Mouse (Mus musculus) retina, postnatal 1 day (tissue): ENCODE results near the gene Klc1.

ENCODE experiments used
- DNase-seq: peaks from one replicate; pipeline ENCODE4 v3.0.0-alpha.2; 2012

The Klc1 gene

DNA sequence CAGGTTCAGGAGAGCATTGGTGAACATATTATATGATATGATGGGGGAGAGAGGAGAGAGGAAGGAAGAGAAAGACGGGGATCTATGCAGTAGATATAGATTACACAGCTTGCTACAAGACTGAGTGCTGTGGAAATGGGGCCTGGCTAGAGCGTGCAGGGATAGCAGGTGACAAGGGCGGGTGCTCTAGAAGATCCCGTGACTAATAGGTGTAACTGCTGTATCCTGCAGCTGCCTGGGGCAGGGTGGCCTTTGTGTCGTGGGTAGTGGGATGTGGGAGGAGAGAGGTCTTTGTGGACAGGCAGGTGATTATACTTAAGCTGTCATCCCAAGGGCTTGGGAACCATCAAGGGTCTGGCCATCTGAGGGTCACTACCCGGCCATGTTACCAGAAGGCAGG, 13.4 kb upstream of the Klc1 start:
- no peak for DNase-seq

DNA sequence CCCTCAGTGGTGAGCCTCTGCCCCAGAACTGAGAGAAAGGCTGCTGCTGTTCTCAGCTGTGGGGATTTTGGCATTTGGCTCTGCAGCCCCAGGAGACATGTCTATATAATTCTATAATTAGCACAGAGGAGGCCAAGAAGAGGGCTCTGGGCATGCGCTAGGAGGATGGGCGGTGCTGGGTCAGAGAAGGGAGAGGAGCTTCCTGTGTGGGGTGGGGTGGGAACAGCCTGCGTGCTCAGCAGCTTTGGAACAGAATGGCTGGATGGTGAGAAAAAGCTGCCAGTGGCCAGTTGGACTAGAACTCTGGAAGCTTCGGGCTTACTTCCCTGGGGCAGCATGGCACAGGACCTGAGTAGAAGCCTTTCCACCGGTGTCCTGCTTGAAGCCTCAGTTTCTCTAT, 12.6 kb upstream of the Klc1 start:
- DNase-seq: peak; percentile 74

DNA sequence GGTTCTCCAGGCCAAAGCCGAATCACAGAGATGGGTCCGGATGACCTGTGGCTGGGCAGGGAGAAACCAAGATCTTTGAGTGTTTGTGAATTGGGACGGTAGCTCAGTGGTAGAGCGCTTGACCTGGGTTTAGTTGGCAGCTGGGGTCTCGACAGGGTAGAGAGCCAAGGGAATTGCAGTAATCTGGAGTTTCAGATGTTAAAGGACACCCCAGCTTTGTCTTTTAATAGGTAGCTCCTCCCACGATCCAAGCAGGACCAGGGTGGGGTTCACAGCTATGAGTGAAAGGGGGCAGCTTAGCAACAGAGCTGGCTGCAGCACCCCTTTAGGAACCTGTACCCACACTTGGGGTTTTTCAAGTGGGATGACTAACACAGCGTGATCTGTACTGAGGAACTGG, 11.2 kb upstream of the Klc1 start:
- no peak for DNase-seq

DNA sequence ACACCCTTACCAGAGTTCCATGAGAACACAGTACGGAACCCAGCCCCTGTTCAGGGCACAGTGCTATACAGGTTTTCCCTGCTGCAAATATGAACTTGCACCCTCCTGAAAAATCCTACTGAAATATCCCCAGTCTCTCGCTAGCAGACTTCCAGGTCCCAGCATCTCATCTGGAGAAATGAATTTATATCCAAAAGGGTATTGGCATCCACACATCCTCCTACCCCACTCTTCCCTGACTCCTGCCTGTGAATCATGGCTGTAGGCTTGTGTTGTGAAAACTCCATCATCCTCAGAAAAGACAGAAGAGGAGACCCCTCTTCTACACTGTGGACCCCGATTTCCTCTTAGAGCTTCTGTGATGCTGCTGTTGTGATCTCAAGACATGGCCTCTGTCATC, 7.9 kb upstream of the Klc1 start:
- DNase-seq: no peak

DNA sequence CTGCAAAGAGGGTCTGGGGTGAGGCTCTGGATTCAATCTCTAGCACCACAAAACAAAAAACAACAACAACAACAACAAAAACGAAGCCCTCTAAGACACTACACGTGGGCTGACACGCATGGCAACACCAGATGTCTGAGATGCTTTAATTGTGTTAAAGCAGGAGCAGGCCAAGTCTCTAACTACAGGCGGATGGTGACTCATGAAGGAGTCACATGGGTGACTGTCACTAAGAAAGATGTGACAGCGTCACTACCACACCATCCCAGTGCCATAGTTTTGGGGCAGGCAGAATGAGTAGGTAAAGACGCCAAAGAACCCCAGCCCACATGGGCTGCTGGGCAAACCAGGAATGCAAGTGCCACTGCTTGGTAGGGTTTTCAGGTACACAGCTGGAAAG, 6.2 kb upstream of the Klc1 start:
- no peak for DNase-seq

DNA sequence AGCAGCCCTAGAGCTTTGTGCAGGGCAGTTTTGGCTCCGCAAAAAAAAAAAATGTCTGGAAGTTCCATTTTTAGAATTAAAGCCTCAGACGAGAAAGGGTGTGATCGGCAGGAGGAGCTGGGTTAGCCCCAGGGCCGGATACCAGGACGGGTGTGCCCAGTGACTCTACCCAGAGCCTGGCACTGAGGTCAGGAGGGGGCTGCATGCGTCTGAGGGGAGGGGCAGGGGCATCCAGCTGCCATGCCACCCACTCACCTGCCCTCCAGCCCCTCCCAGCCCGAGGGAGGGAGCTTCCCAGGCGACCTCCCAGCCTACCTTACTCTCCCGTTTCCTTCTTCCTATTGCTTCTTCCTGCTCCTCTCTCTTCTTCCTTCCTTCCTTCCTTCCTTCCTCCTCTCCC, 5.3 kb upstream of the Klc1 start:
- DNase-seq: no peak

DNA sequence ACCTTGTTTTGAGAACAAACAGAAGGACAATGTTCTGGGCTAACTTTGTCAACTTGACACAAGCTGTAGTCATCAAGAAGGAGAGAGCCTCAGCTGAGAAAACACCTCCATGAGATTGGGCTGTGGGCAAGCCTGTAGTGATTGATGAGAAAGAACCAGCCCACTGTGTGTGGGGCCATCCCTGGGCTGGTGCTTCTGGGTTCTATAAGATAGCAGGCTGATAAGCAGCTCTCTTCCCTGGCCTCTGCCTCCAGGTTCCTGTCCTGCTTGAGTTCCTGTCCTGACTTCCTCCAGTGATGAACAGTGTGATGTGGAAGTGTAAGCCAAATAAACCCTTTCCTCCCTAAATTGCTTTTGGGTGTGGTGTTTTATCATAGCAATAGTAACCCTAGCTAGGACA, 3.9 kb upstream of the Klc1 start:
- DNase-seq: no peak

DNA sequence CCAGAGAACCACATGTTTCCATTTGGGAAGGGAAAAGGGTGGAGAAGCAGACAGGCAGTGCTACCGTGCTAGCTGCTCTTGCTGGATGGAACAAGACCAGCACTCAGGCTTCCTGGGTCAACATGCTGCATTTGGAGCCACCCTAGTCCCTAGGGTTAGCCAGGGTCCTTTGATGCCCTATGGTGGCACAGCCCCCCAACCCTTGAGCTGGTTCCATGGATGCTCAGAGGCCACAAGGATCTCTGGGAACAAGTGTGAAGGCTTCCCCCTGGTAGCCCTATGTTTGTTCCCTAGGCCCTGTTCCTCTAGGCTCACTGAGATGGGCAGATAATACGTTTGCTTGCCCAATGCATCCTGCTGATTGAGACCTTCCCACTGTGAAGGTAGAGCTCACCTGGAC, 3.4 kb upstream of the Klc1 start:
- DNase-seq: no peak

DNA sequence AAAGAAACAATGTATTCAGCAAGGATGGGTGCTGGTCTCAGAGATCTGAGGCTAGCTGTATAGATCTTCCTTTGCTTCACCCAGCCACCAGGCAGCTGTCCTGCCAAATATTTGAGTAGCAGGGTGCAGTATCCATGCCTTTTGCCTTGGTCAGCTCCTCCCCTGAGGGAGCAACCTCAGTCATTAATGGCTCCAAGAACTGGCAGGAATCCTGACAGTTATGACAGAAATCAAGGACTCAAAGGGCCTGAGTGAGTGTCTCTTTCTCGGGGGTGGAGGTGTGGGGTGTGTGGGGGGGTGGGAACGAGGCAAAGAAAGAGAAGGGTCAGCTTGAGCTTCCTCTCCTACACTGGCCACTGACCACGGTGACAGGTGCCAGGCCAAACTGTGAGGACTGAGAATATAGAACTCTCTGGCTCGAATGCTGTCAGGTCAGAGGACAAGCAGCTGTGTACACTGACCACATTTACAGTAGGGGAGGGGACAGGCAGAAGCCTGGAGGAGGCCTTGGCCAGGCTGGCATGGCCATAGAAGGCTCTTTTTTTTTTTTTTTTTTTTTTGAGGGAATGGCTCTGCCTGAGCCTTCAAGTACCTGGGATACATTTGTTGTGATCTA, 2.5 kb upstream of the Klc1 start:
- no peak for DNase-seq

DNA sequence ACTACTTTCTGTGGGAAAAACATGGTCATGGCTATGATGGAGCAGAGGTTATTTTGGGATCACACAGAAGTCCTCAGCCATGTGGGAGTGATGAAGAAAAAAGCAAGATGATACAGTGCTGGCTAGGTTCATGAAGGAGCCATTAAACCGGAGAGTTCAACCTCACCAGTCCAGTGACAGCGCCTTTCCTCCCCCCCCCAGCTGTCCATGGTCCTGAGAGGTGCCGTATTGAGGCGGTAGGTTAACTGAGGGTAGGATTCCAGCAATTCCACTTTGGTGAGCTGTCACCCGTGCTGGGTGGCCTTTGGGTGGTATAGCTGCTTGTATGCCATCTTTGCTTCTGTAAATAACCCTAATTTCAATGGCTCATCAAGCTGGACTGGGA, 2.0 kb upstream of the Klc1 start:
- no peak for DNase-seq

DNA sequence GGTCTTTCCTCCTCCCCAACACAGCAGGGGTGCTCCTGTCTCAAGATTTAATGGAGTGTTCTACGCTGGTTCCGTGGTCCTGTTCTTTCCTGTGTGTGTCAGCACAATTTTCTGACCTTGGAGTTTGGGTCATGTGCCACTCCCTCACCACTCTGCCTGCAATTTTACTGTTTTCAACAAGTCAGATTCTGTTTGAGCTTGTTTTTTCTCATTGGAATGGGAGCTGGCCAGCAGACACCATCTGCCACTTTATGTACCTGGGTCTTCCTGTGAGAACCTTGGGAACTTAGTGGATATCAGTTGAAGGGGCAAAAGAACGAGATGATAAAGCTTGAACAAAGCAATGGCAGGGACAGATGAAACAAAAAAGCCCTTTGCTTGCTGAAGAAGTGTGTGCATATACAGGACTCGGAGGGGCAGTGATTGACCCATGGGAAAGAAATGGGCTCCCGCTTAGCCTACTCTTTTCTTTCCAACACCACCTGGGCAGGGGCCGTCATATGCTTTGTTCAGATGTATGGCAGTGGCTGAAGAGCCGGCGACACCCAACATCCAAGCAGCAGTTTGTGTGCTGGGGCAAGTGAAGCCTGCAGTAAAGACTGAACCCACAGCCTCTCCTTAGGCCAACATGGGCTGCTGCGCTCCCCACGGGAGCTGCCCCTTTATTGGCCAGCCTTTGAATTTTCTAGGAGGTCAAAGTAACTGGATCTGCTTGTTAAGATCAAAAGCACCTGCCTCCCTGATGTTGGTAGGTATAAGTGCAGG, 906 bp upstream of the Klc1 start:
- DNase-seq: no peak

DNA sequence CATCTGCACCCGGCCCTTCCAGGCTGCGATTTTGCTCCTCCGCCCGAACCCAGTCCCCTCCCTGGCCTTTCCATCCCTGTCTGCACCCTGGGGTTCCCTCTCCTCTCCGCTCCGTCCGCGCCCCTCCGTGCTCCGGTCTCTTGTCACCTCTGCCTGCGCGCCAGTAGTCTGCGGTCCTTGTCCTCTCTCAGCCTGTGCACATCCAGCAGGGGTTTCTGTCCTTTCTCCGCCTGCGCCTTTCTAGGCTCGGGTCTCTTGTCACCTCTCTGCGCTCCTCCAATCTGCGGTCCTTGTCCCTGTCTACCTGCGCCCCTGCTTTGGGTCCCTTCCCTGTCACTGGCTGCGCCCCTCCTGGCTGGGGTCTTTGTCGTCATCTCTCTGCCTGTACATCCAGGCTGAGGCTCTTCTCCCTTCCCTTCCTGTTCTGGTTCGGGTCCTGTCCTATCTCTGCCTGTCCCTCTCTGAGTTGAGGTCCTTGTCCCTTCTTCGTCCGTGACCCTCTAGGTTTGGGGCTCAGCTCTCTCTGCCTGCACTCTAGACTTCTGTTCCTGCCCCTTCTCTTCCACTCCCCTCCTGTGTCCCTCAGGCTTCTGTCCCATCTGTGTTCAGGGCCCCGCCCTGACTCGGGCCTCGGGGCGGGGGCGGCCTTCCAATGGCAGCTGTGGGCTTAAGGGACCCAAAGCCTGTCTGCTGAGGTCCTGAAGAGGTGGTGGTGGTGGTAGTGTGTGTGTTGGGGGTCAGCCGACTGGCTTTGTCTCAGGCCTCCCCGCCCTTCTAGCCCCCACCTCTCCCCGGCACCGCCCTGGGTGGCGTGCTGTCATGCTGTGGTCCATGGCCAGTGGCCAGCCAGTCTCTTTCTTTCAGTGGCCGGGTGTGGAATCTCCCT, 770 bp downstream of the Klc1 start:
- DNase-seq: peak; percentile 81

DNA sequence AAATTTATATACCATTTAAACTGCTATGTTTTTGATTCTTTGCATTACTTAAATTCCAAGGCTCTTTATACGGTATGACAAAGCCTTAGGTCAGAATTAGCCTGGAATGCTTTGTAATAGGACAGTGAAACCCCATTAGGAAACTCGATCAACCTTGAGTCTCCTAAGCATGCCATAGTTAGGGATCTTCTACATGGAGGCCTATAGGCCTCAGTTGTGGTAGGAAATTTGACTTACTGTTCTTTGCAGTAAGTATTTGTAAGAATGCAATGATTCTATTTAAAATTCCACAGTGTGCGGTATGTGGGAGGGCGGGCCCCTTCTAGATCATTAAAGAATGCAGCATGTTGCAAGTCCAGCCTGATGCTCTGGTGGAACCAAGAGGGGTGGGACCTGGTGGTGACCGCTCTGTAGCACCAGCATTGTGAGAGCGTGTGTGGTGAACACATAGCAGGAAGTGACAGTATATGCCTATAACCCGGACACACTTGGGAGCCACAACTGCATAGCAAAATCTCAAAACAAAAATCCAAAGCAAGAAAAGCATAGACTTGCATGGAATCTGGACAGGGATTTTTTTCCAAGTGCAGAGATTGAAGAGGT, 1.8 kb downstream of the Klc1 start:
- DNase-seq: no peak

DNA sequence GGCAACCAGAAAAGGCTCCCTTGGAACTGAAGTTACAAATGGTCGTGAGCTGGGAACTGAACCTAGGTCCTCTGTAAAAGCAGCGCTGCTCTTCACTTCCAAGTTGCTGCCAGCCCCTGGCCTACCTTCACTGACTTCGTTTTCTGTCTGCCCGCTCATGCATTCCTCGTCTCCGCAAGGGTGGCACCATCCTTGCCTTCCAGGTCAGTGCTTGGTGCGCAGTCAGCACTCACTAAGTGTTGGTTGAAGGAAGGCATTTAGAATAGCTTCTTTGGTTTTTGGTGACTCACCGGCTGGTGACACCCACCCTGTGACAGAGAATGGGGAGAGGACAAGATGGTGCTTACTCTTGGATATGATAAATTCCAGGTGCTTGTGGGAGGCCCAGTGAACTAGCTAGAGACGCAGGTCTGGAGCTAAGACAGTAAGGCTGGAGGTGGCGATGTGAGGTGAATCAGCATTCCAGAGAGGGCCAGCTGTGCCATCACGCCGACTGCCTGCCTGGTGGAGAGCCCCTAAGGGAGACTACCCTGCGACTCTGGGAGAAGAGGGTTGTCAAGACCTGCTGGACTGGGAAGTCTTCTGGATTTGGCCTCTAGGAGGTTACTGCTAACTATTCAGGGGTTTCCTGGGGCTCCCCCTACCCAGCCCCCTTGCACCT, 4.1 kb downstream of the Klc1 start:
- DNase-seq: no peak

DNA sequence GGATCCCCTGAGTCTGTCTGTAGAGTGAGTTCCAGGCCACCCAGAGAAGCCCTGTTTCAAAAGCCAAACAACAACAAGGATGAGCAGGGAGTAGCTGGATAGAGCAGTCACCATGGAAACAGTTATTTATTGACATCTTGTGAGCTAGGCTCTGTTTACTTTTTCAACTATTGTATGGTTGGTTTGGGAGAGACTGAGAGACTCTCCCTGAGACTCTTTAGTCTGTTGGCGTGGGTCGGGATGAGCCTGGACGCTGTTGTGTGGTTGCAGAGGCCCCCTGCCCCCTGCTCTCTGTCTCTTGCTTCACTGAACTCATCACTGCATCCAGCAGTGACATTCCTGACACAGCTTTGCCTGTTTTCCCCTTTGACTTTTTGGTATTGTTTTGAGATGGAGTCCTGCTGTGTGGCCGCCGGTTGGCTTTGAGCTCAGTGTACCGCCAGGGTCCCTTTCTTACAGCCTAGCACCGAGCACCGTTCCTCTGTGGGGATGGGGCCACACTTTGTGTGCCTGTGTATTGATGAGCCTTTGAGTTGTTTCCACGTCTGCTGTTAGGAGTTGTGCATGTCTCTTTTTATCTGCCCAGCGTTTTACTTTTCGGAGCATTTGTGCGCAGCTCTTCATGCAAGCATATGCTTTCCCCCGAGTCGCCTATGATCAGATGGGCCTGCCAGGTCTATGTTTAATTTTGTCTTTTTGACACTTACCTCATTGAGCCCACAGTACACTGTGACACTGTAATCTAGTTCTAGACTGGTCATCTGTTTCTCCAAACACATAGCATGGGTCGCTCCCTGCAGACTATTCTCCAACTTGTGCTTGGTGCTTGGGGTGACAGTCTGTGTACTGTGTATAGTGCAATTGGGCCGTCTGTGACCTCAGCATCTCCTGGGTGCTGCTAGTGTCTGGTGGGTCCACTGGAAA, 7.9 kb downstream of the Klc1 start:
- DNase-seq: peak; percentile 85

DNA sequence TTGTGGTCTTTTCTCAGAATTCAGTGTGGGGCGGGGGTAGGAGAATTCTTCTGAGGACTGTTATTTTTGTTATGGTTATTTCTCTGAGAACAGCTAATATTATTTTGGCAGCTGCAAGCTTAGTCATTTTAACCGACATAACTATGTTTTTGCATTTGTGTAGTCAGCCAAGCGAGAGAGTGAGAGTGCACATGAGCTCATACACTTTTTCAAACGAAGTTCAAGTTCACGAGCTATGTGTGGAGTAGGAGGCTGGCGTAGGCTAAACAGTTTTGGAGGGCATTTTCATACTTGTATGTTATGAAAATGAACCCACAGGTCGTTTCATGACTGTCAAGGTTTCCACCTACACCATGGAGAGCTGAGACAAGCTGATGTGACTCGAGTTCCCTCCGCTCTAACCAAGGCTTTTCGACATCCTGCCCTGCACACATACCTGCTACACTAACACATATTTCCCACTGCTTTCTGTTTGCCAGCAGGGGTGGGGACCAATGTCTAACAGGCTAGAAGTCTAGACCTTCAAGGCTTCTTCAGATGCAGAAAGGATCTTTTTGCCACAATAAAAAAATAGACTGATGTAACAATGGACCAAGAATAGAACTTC, 9.8 kb downstream of the Klc1 start:
- no peak for DNase-seq

DNA sequence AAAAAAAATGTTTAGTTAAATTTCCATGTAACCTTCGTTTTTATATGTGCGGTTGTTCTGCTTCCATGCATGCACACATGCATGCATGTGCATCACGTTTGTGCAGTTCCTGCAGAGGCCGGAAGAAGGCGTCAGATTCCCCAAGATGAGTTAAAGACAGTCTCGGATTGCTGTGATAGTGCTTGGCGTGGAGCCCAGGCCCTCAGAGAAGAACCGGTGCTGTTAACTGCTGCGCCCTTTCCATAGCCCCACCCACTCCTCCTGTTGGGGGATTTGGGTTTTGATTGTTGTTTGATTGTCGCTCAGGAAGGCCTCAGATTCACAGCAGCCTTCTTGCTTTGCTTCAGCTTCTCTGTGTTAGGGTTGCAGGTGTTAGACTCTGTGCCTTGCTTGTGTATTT, 10.7 kb downstream of the Klc1 start:
- DNase-seq: peak; percentile 79

DNA sequence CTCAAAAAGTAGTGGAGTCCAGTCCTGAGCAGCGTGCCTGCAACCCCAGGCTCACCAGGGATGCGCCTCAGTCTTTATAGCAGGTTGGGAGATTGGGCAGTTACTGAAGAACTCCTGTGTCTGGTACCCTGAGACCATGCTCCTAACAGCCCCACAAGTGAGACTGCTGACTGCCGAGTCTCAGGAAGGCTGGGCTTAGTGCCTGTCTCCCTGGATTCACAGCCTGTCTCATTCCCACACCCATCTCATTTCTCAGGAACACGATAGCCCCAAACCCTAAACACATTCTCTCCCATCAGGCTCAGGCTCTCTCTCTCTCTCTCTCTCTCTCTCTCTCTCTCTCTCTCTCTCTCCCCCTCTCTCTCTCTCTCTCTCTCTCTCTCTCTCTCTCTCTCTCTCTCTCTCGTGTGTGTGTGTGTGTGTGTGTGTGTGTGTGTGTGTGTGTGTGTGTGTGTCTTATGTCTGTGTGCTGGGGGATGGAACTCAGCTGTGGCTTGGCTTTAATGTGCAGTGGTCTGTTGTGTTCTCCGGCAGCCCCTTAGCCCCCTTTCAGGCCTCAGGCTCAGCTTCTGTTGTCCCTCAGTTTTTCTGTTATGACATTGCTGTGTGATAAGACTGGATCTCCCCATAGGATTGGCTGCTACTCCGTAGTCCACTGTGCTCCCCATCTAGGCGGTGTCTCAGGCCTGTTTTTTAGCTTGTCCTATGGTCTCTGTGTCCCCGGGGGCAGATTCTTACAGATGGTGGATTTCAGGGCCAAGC, 11.3 kb downstream of the Klc1 start:
- DNase-seq: peak; percentile 27

DNA sequence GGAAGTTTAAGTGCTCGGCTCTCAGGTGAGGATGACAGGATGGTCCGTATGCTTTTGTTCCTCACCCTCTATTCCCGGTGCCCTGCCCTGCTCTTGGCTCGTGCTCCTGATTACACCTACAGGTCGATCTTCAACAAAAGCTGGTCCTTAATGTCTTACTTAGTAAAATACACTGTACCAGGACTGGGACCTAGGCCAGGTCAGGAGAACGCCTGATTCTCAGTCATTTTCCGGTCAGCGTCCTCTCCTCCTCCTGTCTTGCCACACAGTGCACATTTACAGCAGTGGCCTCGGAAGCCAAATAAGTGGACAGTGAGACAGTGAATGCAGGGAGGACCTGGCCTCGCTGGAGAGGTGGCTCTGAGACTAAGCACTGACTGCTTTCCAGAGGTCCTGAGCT, 12.0 kb downstream of the Klc1 start:
- no peak for DNase-seq

DNA sequence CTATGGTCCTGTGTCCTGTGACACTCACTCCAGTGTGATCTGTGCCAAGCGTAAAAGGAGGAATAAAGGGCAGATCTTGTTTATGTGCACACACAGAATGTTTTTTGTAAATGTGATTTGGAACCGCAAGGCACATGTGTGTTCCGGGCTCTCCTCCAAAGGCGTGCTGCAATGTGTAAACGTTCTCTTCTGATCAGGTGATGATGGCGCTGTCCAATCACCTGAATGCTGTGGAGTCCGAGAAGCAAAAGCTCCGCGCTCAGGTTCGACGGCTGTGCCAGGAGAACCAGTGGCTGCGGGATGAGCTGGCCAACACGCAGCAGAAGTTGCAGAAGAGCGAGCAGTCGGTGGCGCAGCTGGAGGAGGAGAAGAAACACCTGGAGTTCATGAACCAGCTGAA, 15.5 kb downstream of the Klc1 start:
- DNase-seq: no peak

DNA sequence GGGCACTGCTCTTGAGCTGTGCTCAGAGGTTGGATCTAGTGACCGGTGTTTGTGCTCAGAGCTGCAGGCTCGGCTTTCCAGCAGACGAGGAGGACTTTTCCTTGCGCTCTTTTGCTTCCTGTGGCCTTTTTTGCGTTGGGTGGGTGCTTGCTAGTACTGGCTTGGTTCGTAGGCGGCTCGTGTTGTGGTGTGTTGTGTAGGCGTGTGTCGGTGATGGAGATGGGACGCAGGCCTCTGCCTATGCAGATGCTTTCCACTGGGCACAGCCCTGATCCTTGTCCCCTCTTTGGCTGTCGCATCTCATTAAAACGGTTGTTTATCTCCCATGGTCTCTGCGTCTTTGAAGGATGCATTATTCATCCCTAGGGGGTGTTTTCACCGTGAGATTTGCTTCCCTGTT, 16.2 kb downstream of the Klc1 start:
- peak; percentile 37 for DNase-seq
